29 mouse cellular contexts compared by ENCODE assay signal in the genomic region with DNA sequence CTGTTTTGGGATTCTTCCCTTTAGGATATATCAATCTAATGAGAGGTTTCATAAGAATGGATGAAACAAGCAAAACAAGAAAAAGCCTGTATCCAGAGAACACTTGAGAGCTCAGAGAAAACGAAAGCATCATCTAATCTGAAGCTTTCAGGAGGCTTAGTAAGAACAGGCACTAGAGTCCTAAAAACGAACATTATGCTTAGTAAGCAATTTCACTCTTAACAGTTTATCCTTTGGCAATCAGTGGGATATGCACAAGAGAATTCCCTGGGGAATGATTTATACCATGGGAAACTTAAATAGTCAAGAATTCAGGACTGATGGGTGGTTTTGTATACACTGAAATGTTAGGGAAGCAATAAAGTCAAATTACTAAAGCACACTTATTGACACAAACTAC.
"Had no signal": no experiment of that assay in that cellular context is flagged by ENCODE, and none has a peak within 500 bp of the region (broad histone marks: within the 10 kb centered on the region; RNA-seq: fewer than 3 reads in every experiment).

No protein-coding gene starts in this region.

- DNase-seq: left cerebral cortex, postnatal 4 days; liver; liver, embryonic 13.5 days; liver, postnatal 0 days; lung, adult 18-20 months; lung, adult 2 months; lung, embryonic 14.5 days; lung, postnatal 10 days; lung, postnatal 14 days; lung, postnatal 36 days; lung, postnatal 4 days; midbrain, embryonic 14.5 days had no signal

- H3K9me3 ChIP-seq: limb, embryonic 10.5 days; limb, embryonic 12.5 days; limb, embryonic 13.5 days; limb, embryonic 15.5 days; liver, embryonic 12.5 days; liver, embryonic 13.5 days; liver, embryonic 15.5 days; lung, embryonic 15.5 days; megakaryocyte, embryonic 14.5 days; midbrain, embryonic 10.5 days; midbrain, embryonic 12.5 days; midbrain, embryonic 13.5 days; midbrain, embryonic 15.5 days had no signal

- H3K4me1 ChIP-seq: limb, embryonic 10.5 days; limb, embryonic 13.5 days; limb, embryonic 15.5 days; liver, embryonic 12.5 days; liver, embryonic 13.5 days; liver, embryonic 15.5 days; lung, embryonic 15.5 days; megakaryocyte, embryonic 14.5 days; midbrain, embryonic 10.5 days; midbrain, embryonic 12.5 days; midbrain, embryonic 15.5 days had no signal

- H3K4me2 ChIP-seq: limb, embryonic 12.5 days; limb, embryonic 13.5 days; limb, embryonic 15.5 days; liver, embryonic 11.5 days; liver, embryonic 12.5 days; liver, embryonic 13.5 days; liver, embryonic 15.5 days; lung, embryonic 14.5 days; lung, embryonic 15.5 days; midbrain, embryonic 11.5 days; midbrain, embryonic 12.5 days; midbrain, embryonic 13.5 days; midbrain, embryonic 15.5 days had no signal

- H3K4me3 ChIP-seq: limb, embryonic 10.5 days; limb, embryonic 12.5 days; limb, embryonic 13.5 days; limb, embryonic 15.5 days; liver, embryonic 12.5 days; liver, embryonic 13.5 days; liver, embryonic 15.5 days; lung, embryonic 15.5 days; megakaryocyte, embryonic 14.5 days; midbrain, embryonic 10.5 days; midbrain, embryonic 12.5 days; midbrain, embryonic 13.5 days; midbrain, embryonic 15.5 days; myocyte had no signal

- H3K27me3 ChIP-seq: limb, embryonic 12.5 days; limb, embryonic 13.5 days; limb, embryonic 15.5 days; liver, embryonic 12.5 days; liver, embryonic 13.5 days; liver, embryonic 15.5 days; lung, embryonic 15.5 days; megakaryocyte, embryonic 14.5 days; midbrain, embryonic 12.5 days; midbrain, embryonic 13.5 days; midbrain, embryonic 15.5 days had no signal

- H3K9ac ChIP-seq: limb, embryonic 12.5 days; limb, embryonic 13.5 days; limb, embryonic 15.5 days; liver, embryonic 12.5 days; liver, embryonic 13.5 days; liver, embryonic 14.5 days; liver, embryonic 15.5 days; liver, postnatal 0 days; lung, embryonic 14.5 days; lung, embryonic 15.5 days; midbrain, embryonic 12.5 days; midbrain, embryonic 13.5 days; midbrain, embryonic 15.5 days had no signal

- H3K27ac ChIP-seq: limb, embryonic 10.5 days; limb, embryonic 12.5 days; limb, embryonic 13.5 days; limb, embryonic 15.5 days; liver, embryonic 12.5 days; liver, embryonic 13.5 days; liver, embryonic 14.5 days; liver, embryonic 15.5 days; lung, embryonic 15.5 days; macrophage; midbrain, embryonic 10.5 days; midbrain, embryonic 12.5 days; midbrain, embryonic 13.5 days; midbrain, embryonic 15.5 days had no signal

- H3K36me3 ChIP-seq: limb, embryonic 10.5 days; limb, embryonic 12.5 days; limb, embryonic 13.5 days; limb, embryonic 15.5 days; liver, embryonic 12.5 days; liver, embryonic 13.5 days; liver, embryonic 15.5 days; lung, embryonic 15.5 days; midbrain, embryonic 10.5 days; midbrain, embryonic 12.5 days; midbrain, embryonic 13.5 days; midbrain, embryonic 15.5 days had no signal
